Mouse (Mus musculus) G1E (cell line): ENCODE measurements around the gene 1110002E22Rik. TPM values are rescaled to one million over a fixed set of nuclear protein-coding genes. Genes with fewer than 3 reads are reported as not detected.

Source experiments
- ATAC-seq: 2 replicates; pipeline ENCODE4 v1.8.0; 2016; ENCODE audit warnings: mild to moderate bottlenecking; ENCODE audit not compliant: insufficient number of reproducible peaks, poor library complexity, low FRiP score, severe bottlenecking; ENCODE audit errors: extremely low read depth
- DNase-seq: peaks from one replicate; pipeline ENCODE4 v3.0.0; 2012; ENCODE audit warnings: low spot score
- H3K27me3 ChIP-seq: 2 replicates; pipeline ENCODE4 v1.6.1; 2012; ENCODE audit warnings: mild to moderate bottlenecking, low read length, inconsistent platforms; ENCODE audit not compliant: insufficient read depth
- H3K36me3 ChIP-seq: replicated peaks from 2 replicates; pipeline ENCODE3; 2012; ENCODE audit warnings: mild to moderate bottlenecking, inconsistent platforms
- H3K4me1 ChIP-seq: 2 replicates; pipeline ENCODE4 v1.6.1; 2012; ENCODE audit warnings: low read depth, low read length, inconsistent platforms, mixed read lengths; ENCODE audit not compliant: insufficient read depth
- H3K4me3 ChIP-seq: 2 replicates; pipeline ENCODE4 v1.5.1; 2012; ENCODE audit warnings: low read depth, mild to moderate bottlenecking, inconsistent platforms, low read length, moderate library complexity, mixed read lengths
- H3K9me3 ChIP-seq: replicated peaks from 2 replicates; pipeline ENCODE4 v1.6.1; 2012; ENCODE audit warnings: inconsistent platforms
- CTCF ChIP-seq: IDR thresholded peaks from 2 replicates; pipeline ENCODE4 v1.5.1; 2012; ENCODE audit warnings: low read depth, low read length, inconsistent platforms, mixed read lengths
- GATA1 ChIP-seq: IDR thresholded peaks from 2 replicates; pipeline ENCODE4 v1.6.1; 2012; ENCODE audit warnings: borderline replicate concordance, low read length, inconsistent platforms, mixed read lengths
- GATA2 ChIP-seq: IDR thresholded peaks from 2 replicates; pipeline ENCODE4 v1.6.1; 2012; ENCODE audit warnings: low read depth, low read length, inconsistent platforms, borderline replicate concordance
- POLR2AphosphoS5 ChIP-seq: IDR thresholded peaks from 2 replicates; pipeline ENCODE4 v1.6.1; 2012; ENCODE audit warnings: low read depth, low read length, inconsistent platforms; ENCODE audit not compliant: insufficient replicate concordance
- TAL1 ChIP-seq: conservative IDR thresholded peaks from 2 replicates; pipeline ENCODE4 v1.6.1; 2012; ENCODE audit warnings: low read depth, low read length, inconsistent platforms, mixed read lengths
- polyA plus RNA-seq: library from polyadenylated mRNA; stranded (reverse); fragments of >175 nt; gene quantifications from 2 replicates; pipeline ENCODE4 v1.2.3, GENCODE M21; 2012
- total RNA-seq, 2 experiments: library from RNA; stranded (forward) in 1 of 2; stranded (reverse) in 1 of 2; fragments of 200-1000 nt in 1 of 2; fragments of >200 nt in 1 of 2; fragmentation: Nextera tagmentation in 1 of 2; gene quantifications; 2 replicates each; pipeline ENCODE4 v1.2.3; 2014 to 2017

The 1110002E22Rik gene
- total and polyA plus RNA-seq, 3 experiments: under 0.01 to 0.02 TPM; not detected in 1

DNA sequence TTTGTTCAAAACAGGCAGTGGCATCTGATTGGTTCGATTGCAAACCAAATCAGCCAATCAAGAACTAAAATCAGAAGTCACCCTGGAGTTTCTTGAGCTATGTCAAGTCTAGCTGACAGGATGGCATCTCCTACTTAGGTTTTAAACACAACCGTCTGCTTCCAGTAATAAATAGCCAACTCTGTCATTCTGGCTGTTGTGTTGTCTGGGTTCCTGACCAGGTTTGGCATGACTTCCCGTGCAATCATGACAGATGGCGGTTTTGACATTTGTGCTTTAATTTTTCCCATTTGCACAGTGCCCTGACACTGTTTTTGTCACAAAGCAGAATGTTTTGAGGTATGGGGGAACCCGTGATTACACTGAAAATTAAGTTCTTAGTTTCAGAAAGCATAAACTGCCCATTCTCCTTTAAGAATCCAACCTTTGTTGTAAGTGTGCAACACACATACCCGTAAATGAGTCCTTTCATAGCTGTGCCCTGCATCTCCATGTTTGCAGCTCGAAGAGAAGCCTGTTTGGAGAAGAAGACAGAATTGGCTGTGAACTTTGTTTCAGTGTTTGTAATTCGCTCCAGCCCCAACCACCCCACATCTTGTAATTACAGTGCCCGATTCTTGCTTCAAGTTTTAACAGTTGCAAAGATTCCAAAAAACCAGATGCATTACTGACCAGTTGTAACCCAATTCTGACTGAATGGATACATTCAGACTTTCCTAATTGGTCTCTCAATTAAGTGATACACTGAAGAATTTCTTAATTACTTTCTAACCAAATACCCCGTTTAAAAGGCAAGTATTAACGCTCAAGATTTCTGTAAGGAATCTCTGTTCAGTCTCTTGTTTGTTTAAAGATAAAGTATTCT lies 12.9 kb downstream of the 1110002E22Rik start:
- DNase-seq: no peak
- Histone ChIP-seq H3K9me3 (no peaks in the 10 kb centered on the region), H3K4me1 (no peaks in the 10 kb centered on the region), H3K4me3 (no peak overlapping the region), H3K36me3 (no peaks in the 10 kb centered on the region), H3K27me3 (peaks cover 23% of the 10 kb centered on the region)
- no peak for ATAC-seq
- TF ChIP-seq POLR2AphosphoS5 (no peak), CTCF (no peak), GATA1 (no peak), GATA2 (no peak), TAL1 (no peak)

GRCm38 (mm10) chr3:138078701-138079100 lies 13.8 kb downstream of the 1110002E22Rik start:
- no peaks in the 10 kb centered on the region for H3K36me3 ChIP-seq
- DNase-seq (no peak), ATAC-seq (no peak)
- H3K4me1 ChIP-seq: 0 out of 2 replicates have a peak, but pooled peaks cover 2% of the 10 kb centered on the region
- peaks cover 25% of the 10 kb centered on the region for H3K27me3 ChIP-seq
- no peak for TF ChIP-seq TAL1
- no peak for TF ChIP-seq GATA2
- no peak for TF ChIP-seq CTCF
- no peak for TF ChIP-seq GATA1
- no peak for TF ChIP-seq POLR2AphosphoS5
- no peaks in the 10 kb centered on the region for H3K9me3 ChIP-seq
- no peak overlapping the region for H3K4me3 ChIP-seq

DNA sequence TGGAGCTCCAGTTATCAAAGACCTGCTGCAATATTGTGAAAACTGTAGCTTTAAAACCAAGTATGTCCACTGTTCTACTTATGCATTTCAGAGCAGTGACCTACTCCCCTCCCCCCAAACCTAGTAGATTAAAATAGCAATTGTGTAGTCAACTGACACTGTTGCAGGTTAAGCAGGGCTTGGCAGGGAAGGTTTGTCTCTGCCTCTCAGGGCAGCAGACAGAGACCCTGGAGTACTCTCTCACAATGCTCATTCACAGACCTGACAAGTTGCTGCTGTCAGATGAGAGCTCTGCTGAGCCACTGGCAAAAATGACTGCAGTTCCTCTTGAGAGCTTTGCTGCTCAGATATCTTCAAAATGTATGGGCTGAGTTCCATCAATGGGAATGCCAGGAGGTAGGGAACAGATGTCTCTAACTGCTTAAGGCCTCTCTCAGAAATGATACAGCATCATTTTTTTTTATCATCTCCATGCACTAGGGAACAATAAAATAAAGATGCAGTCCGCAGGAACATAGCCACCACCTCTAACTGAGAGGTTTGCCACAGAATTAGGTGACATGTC lies 18.3 kb downstream of the 1110002E22Rik start:
- no peak for TF ChIP-seq GATA2
- TF ChIP-seq POLR2AphosphoS5: no peak
- no peak for TF ChIP-seq GATA1
- TF ChIP-seq CTCF: no peak
- no peak for TF ChIP-seq TAL1
- Histone ChIP-seq H3K27me3 (peaks cover 22% of the 10 kb centered on the region), H3K9me3 (no peaks in the 10 kb centered on the region), H3K4me3 (no peak overlapping the region), H3K36me3 (no peaks in the 10 kb centered on the region), H3K4me1 (0 out of 2 replicates have a peak, but pooled peaks cover 2% of the 10 kb centered on the region)
- DNase-seq (no peak), ATAC-seq (no peak; the same call in 1 of the 2 replicates)

- Histone ChIP-seq H3K4me1 (0 out of 2 replicates have a peak, but pooled peaks cover 2% of the 10 kb centered on the region), H3K36me3 (no peaks in the 10 kb centered on the region), H3K27me3 (peaks cover 17% of the 10 kb centered on the region), H3K9me3 (no peaks in the 10 kb centered on the region), H3K4me3 (no peak overlapping the region)
- TF ChIP-seq GATA2 (no peak), CTCF (no peak), TAL1 (no peak), GATA1 (no peak)
- ATAC-seq (no peak), DNase-seq (no peak)
Observed at GRCm38 (mm10) chr3:138083896-138084295, 19.0 kb downstream of the 1110002E22Rik start.

- Histone ChIP-seq H3K9me3 (no peaks in the 10 kb centered on the region), H3K4me1 (no peaks in the 10 kb centered on the region), H3K27me3 (peaks cover 20% of the 10 kb centered on the region), H3K36me3 (no peaks in the 10 kb centered on the region), H3K4me3 (no peak overlapping the region)
- ATAC-seq (no peak), DNase-seq (no peak)
- TF ChIP-seq GATA1 (no peak), POLR2AphosphoS5 (no peak), CTCF (no peak), GATA2 (no peak), TAL1 (no peak)
Observed at GRCm38 (mm10) chr3:138095301-138095700, 30.4 kb downstream of the 1110002E22Rik start.

DNA sequence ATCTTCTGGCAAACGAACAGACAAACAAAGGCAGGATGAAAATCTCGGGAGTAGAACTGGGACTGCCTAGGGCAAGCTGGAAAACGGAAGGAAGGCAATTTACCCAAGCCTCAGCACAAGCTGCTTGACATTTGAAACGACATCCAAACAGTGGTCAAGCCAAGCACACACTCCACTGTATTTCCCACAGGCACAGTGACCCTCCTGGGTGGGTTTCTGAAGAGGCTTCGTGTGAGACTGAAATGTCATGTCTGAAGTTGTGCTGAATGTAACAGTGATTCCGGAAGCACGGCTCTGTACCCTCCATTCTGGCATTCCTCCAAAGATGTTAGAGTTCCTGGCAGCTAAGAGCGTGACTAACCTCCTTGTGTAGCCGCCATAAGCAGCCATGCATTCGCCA lies 30.9 kb downstream of the 1110002E22Rik start:
- no peak for DNase-seq
- TF ChIP-seq POLR2AphosphoS5 (no peak), TAL1 (no peak), GATA1 (no peak)

More for the DNA sequence above, 30.9 kb downstream of the 1110002E22Rik start:
- H3K9me3 ChIP-seq: no peaks in the 10 kb centered on the region
- no peak overlapping the region for H3K4me3 ChIP-seq
- H3K27me3 ChIP-seq: peaks cover 20% of the 10 kb centered on the region
- ATAC-seq: no peak
- H3K4me1 ChIP-seq: no peaks in the 10 kb centered on the region
- H3K36me3 ChIP-seq: no peaks in the 10 kb centered on the region
